Mouse (Mus musculus) forebrain, embryonic 12.5 days (tissue): Measurements from ENCODE around the gene Bcl2l15. TPM values are rescaled to one million over a fixed set of nuclear protein-coding genes. Genes with fewer than 3 reads are reported as not detected.

Experiments used
- ATAC-seq: fragments of 200-750 bp; cut with Nextera tagmentation; 2 replicates; pipeline ENCODE4 v1.8.0; 2017; ENCODE audit warnings: moderate TSS enrichment; ENCODE audit not compliant: low FRiP score
- H3K27ac ChIP-seq: fragments of 300-500 bp; sonication (generic); 2 replicates; pipeline ENCODE4 v1.5.1; 2016; ENCODE audit warnings: mild to moderate bottlenecking
- H3K27me3 ChIP-seq: fragments of 300-500 bp; sonication (generic); 2 replicates; pipeline ENCODE4 v1.6.1; 2016; ENCODE audit warnings: mild to moderate bottlenecking
- H3K36me3 ChIP-seq: fragments of 300-500 bp; sonication (generic); replicated peaks from 2 replicates; pipeline ENCODE4 v1.6.1; 2016; ENCODE audit warnings: mild to moderate bottlenecking
- H3K4me1 ChIP-seq: fragments of 300-500 bp; sonication (generic); 2 replicates; pipeline ENCODE4 v1.6.1; 2016
- H3K4me2 ChIP-seq: fragments of 300-500 bp; sonication (generic); 2 replicates; pipeline ENCODE4 v1.6.1; 2016; ENCODE audit warnings: mild to moderate bottlenecking, moderate library complexity
- H3K4me3 ChIP-seq: fragments of 300-500 bp; sonication (generic); replicated peaks from 2 replicates; pipeline ENCODE4 v1.5.1; 2016; ENCODE audit warnings: mild to moderate bottlenecking
- H3K9ac ChIP-seq: fragments of 300-500 bp; sonication (generic); 2 replicates; pipeline ENCODE4 v1.6.1; 2016; ENCODE audit warnings: mild to moderate bottlenecking
- H3K9me3 ChIP-seq: fragments of 300-500 bp; sonication (generic); 2 replicates; pipeline ENCODE4 v1.6.1; 2016
- WGBS: fragments of 180-500 bp; shearing (Covaris S2); methylation state at CpG from one replicate; pipeline ENCODE4 v1.1.7; 2016; 5-methylcytosine and 5-hydroxymethylcytosine counted together
- polyA plus RNA-seq: library from polyadenylated mRNA; unstranded; fragments of >200 nt; fragmentation: Nextera tagmentation; extraction: Ambion mirVana; gene quantifications from 2 replicates; pipeline ENCODE4 v1.2.1, GENCODE M21; 2016

Gene Bcl2l15
- polyA plus RNA-seq, 1 experiment from 2014 or later = 0.28 TPM

- Histone ChIP-seq H3K9ac (no peak within 1 kb of the TSS; the same call in 1 of the 2 replicates), H3K27ac (no peak within 1 kb of the TSS), H3K4me2 (no peak within 1 kb of the TSS), H3K27me3 (no peaks in the 10 kb centered on the region), H3K4me3 (no peak within 1 kb of the TSS), H3K36me3 (no peaks in the 10 kb centered on the region), H3K4me1 (0 out of 2 replicates have a peak, but pooled peaks cover 4% of the 10 kb centered on the region), H3K9me3 (no peaks in the 10 kb centered on the region)
- ATAC-seq = no peak
- WGBS = 81% methylated on average over 12 of the region's 12 CpGs
Measured at GRCm38 (mm10) chr3:103858881-103859801, 26.7 kb downstream of the Bcl2l15 start, which contains the start of gene Ptpn22. TSS of gene Ptpn22 (plus strand) at chr3:103859795.

GRCm38 (mm10) chr3:103859851-103860391 is 27.5 kb downstream of the Bcl2l15 start:
- ATAC-seq = no peak
- no peak overlapping the region for H3K27ac ChIP-seq

GRCm38 (mm10) chr3:103862721-103863220 is 30.4 kb downstream of the Bcl2l15 start:
- Histone ChIP-seq H3K9ac (no peak overlapping the region), H3K4me3 (no peak overlapping the region), H3K4me1 (0 out of 2 replicates have a peak, but pooled peaks cover 4% of the 10 kb centered on the region), H3K36me3 (no peaks in the 10 kb centered on the region), H3K4me2 (no peak overlapping the region), H3K9me3 (no peaks in the 10 kb centered on the region), H3K27ac (no peak overlapping the region), H3K27me3 (no peaks in the 10 kb centered on the region)
- 85% methylated on average over 4 of the region's 4 CpGs for WGBS
- ATAC-seq = no peak

More at GRCm38 (mm10) chr3:103859851-103860391, 27.5 kb downstream of the Bcl2l15 start:
- H3K9ac ChIP-seq = no peak overlapping the region; the same call in 1 of the 2 replicates
- no peaks in the 10 kb centered on the region for H3K27me3 ChIP-seq
- 79% methylated on average over 6 of the region's 6 CpGs for WGBS
- H3K4me3 ChIP-seq = no peak overlapping the region
- H3K9me3 ChIP-seq = no peaks in the 10 kb centered on the region
- H3K36me3 ChIP-seq = no peaks in the 10 kb centered on the region
- no peak overlapping the region for H3K4me2 ChIP-seq
- H3K4me1 ChIP-seq = 0 out of 2 replicates have a peak, but pooled peaks cover 4% of the 10 kb centered on the region

GRCm38 (mm10) chr3:103864200-103864599 is 31.8 kb downstream of the Bcl2l15 start:
- Histone ChIP-seq H3K4me3 (no peak overlapping the region), H3K4me1 (0 out of 2 replicates have a peak, but pooled peaks cover 4% of the 10 kb centered on the region), H3K9ac (no peak overlapping the region), H3K27ac (no peak overlapping the region), H3K27me3 (no peaks in the 10 kb centered on the region), H3K36me3 (no peaks in the 10 kb centered on the region), H3K9me3 (no peaks in the 10 kb centered on the region), H3K4me2 (no peak overlapping the region)
- ATAC-seq = no peak
- WGBS = 92% methylated on average over 6 of the region's 6 CpGs

GRCm38 (mm10) chr3:103867424-103867971 is 35.1 kb downstream of the Bcl2l15 start:
- 87% methylated on average over 5 of the region's 5 CpGs for WGBS
- Histone ChIP-seq H3K36me3 (no peaks in the 10 kb centered on the region), H3K27me3 (no peaks in the 10 kb centered on the region), H3K9ac (no peak overlapping the region), H3K4me3 (no peak overlapping the region), H3K9me3 (no peaks in the 10 kb centered on the region), H3K27ac (no peak overlapping the region), H3K4me1 (no peaks in the 10 kb centered on the region), H3K4me2 (no peak overlapping the region)
- ATAC-seq = no peak

GRCm38 (mm10) chr3:103868008-103868407 is 35.6 kb downstream of the Bcl2l15 start:
- no peaks in the 10 kb centered on the region for H3K4me1 ChIP-seq
- H3K27ac ChIP-seq = no peak overlapping the region
- 82% methylated on average over 4 of the region's 4 CpGs for WGBS
- no peak for ATAC-seq
- H3K4me2 ChIP-seq = no peak overlapping the region
- H3K9me3 ChIP-seq = no peaks in the 10 kb centered on the region
- no peak overlapping the region for H3K4me3 ChIP-seq
- no peaks in the 10 kb centered on the region for H3K27me3 ChIP-seq
- no peaks in the 10 kb centered on the region for H3K36me3 ChIP-seq
- H3K9ac ChIP-seq = no peak overlapping the region

- Histone ChIP-seq H3K4me1 (no peaks in the 10 kb centered on the region), H3K4me2 (no peak overlapping the region), H3K9ac (no peak overlapping the region), H3K27ac (no peak overlapping the region), H3K27me3 (no peaks in the 10 kb centered on the region), H3K9me3 (no peaks in the 10 kb centered on the region), H3K4me3 (no peak overlapping the region), H3K36me3 (no peaks in the 10 kb centered on the region)
- no peak for ATAC-seq
- 82% methylated on average over 3 of the region's 3 CpGs for WGBS
Measured at GRCm38 (mm10) chr3:103872663-103873098, 40.3 kb downstream of the Bcl2l15 start.

- 75% methylated on average over 7 of the region's 7 CpGs for WGBS
- no peak for ATAC-seq
- Histone ChIP-seq H3K9ac (no peak overlapping the region), H3K9me3 (no peaks in the 10 kb centered on the region), H3K27me3 (no peaks in the 10 kb centered on the region), H3K4me2 (no peak overlapping the region), H3K4me1 (no peaks in the 10 kb centered on the region), H3K27ac (no peak overlapping the region), H3K36me3 (no peaks in the 10 kb centered on the region), H3K4me3 (no peak overlapping the region)
Measured at GRCm38 (mm10) chr3:103874329-103874728, 41.9 kb downstream of the Bcl2l15 start.

- WGBS = 86% methylated on average over 11 of the region's 11 CpGs
- ATAC-seq = no peak
- no peak overlapping the region for H3K4me2 ChIP-seq
- no peak overlapping the region for H3K4me3 ChIP-seq
- H3K27me3 ChIP-seq = no peaks in the 10 kb centered on the region
- H3K36me3 ChIP-seq = no peaks in the 10 kb centered on the region
- no peaks in the 10 kb centered on the region for H3K4me1 ChIP-seq
- H3K9ac ChIP-seq = no peak overlapping the region
- no peaks in the 10 kb centered on the region for H3K9me3 ChIP-seq
- H3K27ac ChIP-seq = no peak overlapping the region
Measured at GRCm38 (mm10) chr3:103885946-103886345, 53.5 kb downstream of the Bcl2l15 start.

- H3K9ac ChIP-seq = no peak overlapping the region
- H3K4me2 ChIP-seq = no peak overlapping the region
- H3K9me3 ChIP-seq = no peaks in the 10 kb centered on the region
- H3K4me1 ChIP-seq = no peaks in the 10 kb centered on the region
- WGBS = 28% methylated on average over 3 of the region's 3 CpGs
- H3K27ac ChIP-seq = no peak overlapping the region
- no peak overlapping the region for H3K4me3 ChIP-seq
- ATAC-seq = no peak
- no peaks in the 10 kb centered on the region for H3K27me3 ChIP-seq
- no peaks in the 10 kb centered on the region for H3K36me3 ChIP-seq
Measured at GRCm38 (mm10) chr3:103887581-103887980, 55.2 kb downstream of the Bcl2l15 start.

GRCm38 (mm10) chr3:103893374-103893773 is 61.0 kb downstream of the Bcl2l15 start:
- Histone ChIP-seq H3K4me3 (no peak overlapping the region), H3K27ac (no peak overlapping the region), H3K9me3 (no peaks in the 10 kb centered on the region), H3K4me2 (no peak overlapping the region), H3K27me3 (no peaks in the 10 kb centered on the region), H3K36me3 (no peaks in the 10 kb centered on the region), H3K4me1 (no peaks in the 10 kb centered on the region), H3K9ac (no peak overlapping the region)
- no peak for ATAC-seq
- 89% methylated on average over 3 of the region's 3 CpGs for WGBS
